Mouse (Mus musculus) inflammation-experienced regulatory T-cells, adult 6 months (primary cell): ENCODE measurements around the gene Phb2. TPM values are rescaled to one million over a fixed set of nuclear protein-coding genes. Genes with fewer than 3 reads are reported as not detected.

Experiments used
- ATAC-seq: one replicate; pipeline ENCODE4 v1.8.0; 2017
- polyA plus RNA-seq, 3 experiments: library from polyadenylated mRNA; unstranded; fragments of 100-300 nt; shearing (Covaris generic); gene quantifications; one replicate each; pipeline ENCODE4 v1.2.1; 2017

Gene Phb2
- polyA plus RNA-seq, 3 experiments from 2014 or later: 60.8 to 70.7 (median 70.0) TPM

- no peak for ATAC-seq
Observed at GRCm38 (mm10) chr6:124746654-124747632, 34.8 kb downstream of the Phb2 start.

- ATAC-seq: peak; percentile 74
Observed at GRCm38 (mm10) chr6:124750405-124750804, 38.3 kb downstream of the Phb2 start.

- ATAC-seq: no peak
Observed at GRCm38 (mm10) chr6:124753861-124754260, 41.7 kb downstream of the Phb2 start.

- no peak for ATAC-seq
Observed at GRCm38 (mm10) chr6:124755306-124755705, 43.2 kb downstream of the Phb2 start.

GRCm38 (mm10) chr6:124755831-124756595 is 43.9 kb downstream of the Phb2 start, which contains the start of the genes Gm45234 and Atn1:
Gm45234 (minus strand) TSS chr6:124756021.
Atn1 (minus strand) TSS chr6:124756524.
- peak; percentile 23 for ATAC-seq

GRCm38 (mm10) chr6:124756652-124757350 is 44.7 kb downstream of the Phb2 start:
- ATAC-seq: peak; percentile 16

- ATAC-seq: no peak
Observed at GRCm38 (mm10) chr6:124757351-124757880, 45.3 kb downstream of the Phb2 start.

- ATAC-seq: no peak
Observed at GRCm38 (mm10) chr6:124757909-124758848, 46.0 kb downstream of the Phb2 start.

GRCm38 (mm10) chr6:124758849-124759232 is 46.7 kb downstream of the Phb2 start:
- no peak for ATAC-seq

GRCm38 (mm10) chr6:124759259-124759658 is 47.1 kb downstream of the Phb2 start:
- ATAC-seq: peak; percentile 72

GRCm38 (mm10) chr6:124765951-124766350 is 53.8 kb downstream of the Phb2 start:
- ATAC-seq: no peak

Other genes starting within 250 kb of the Phb2 start
- not detected for gene Clstn3, start 247.5 kb upstream of the Phb2 start, polyA plus RNA-seq
- gene C1rl, start 219.2 kb upstream of the Phb2 start, polyA plus RNA-seq: not detected
- under 1 TPM; 0.19 to 0.44 (median 0.43) TPM for gene C1ra, start 199.9 kb upstream of the Phb2 start, polyA plus RNA-seq
- gene C1s1, start 170.0 kb upstream of the Phb2 start, polyA plus RNA-seq: not detected
- not detected for gene C1rb, start 142.0 kb upstream of the Phb2 start, polyA plus RNA-seq
- not detected for gene C1s2, start 76.3 kb upstream of the Phb2 start, polyA plus RNA-seq
- gene Lpcat3, start 49.3 kb upstream of the Phb2 start, polyA plus RNA-seq: 10 to 100 TPM; 20.3 to 27.2 (median 24.9) TPM
- 100 to 1,000 TPM; 373 to 490 (median 480) TPM for gene Emg1, start 158 bp upstream of the Phb2 start, polyA plus RNA-seq
- 100 to 1,000 TPM; 143 to 191 (median 176) TPM for gene Ptpn6, start 26.4 kb downstream of the Phb2 start, polyA plus RNA-seq
- 100 to 1,000 TPM; 415 to 626 (median 536) TPM for gene Grcc10, start 29.0 kb downstream of the Phb2 start, polyA plus RNA-seq
- gene Gm45234, start 43.7 kb downstream of the Phb2 start, polyA plus RNA-seq: not detected
- 1 to 10 TPM; 4.8 to 5.4 (median 5.2) TPM for gene Atn1, start 44.2 kb downstream of the Phb2 start, polyA plus RNA-seq
- 10 to 100 TPM in 2 of 3 experiments, 1 to 10 TPM in 1; 3.5 to 23.1 (median 12.8) TPM for gene Eno2, start 57.3 kb downstream of the Phb2 start, polyA plus RNA-seq
- 1 to 10 TPM; 1.5 to 4.2 (median 3.4) TPM for gene Lrrc23, start 67.4 kb downstream of the Phb2 start, polyA plus RNA-seq
- gene Spsb2, start 96.3 kb downstream of the Phb2 start, polyA plus RNA-seq: 1 to 10 TPM; 1.5 to 3.2 (median 2.1) TPM
- 10 to 100 TPM; 77.6 to 91.2 (median 82.5) TPM for gene Tpi1, start 102.0 kb downstream of the Phb2 start, polyA plus RNA-seq
- gene Usp5, start 117.1 kb downstream of the Phb2 start, polyA plus RNA-seq: 10 to 100 TPM; 69.1 to 81.5 (median 73.8) TPM
- 100 to 1,000 TPM in 1 of 3 experiments, 10 to 100 TPM in 1, 1 to 10 TPM in 1; 7.6 to 142 (median 17.9) TPM for gene Cdca3, start 117.2 kb downstream of the Phb2 start, polyA plus RNA-seq
- gene Gnb3, start 127.9 kb downstream of the Phb2 start, polyA plus RNA-seq: under 1 TPM in 2 of 3 experiments, not detected in 1; 0.44 to 0.48 TPM
- gene P3h3, start 145.4 kb downstream of the Phb2 start, polyA plus RNA-seq: under 1 TPM in 2 of 3 experiments, not detected in 1; 0.30 to 0.36 TPM
- under 1 TPM in 2 of 3 experiments, not detected in 1; 0.16 to 0.19 TPM for gene Gpr162, start 151.6 kb downstream of the Phb2 start, polyA plus RNA-seq
- gene Cd4, start 175.9 kb downstream of the Phb2 start, polyA plus RNA-seq: 100 to 1,000 TPM; 319 to 446 (median 407) TPM
- gene Lag3, start 199.4 kb downstream of the Phb2 start, polyA plus RNA-seq: 10 to 100 TPM; 30.8 to 40.1 (median 38.3) TPM
- 10 to 100 TPM in 2 of 3 experiments, 1 to 10 TPM in 1; 9.5 to 15.5 (median 12.1) TPM for gene Ptms, start 207.8 kb downstream of the Phb2 start, polyA plus RNA-seq
- gene Mlf2, start 219.1 kb downstream of the Phb2 start, polyA plus RNA-seq: 10 to 100 TPM; 35.6 to 70.5 (median 42.2) TPM